Mouse (Mus musculus) neural tube, embryonic 15.5 days (tissue): ENCODE measurements around the gene Nynrin. TPM values are rescaled to one million over a fixed set of nuclear protein-coding genes. Genes with fewer than 3 reads are reported as not detected.

Experiments
- ATAC-seq: fragments of 200-750 bp; cut with Nextera tagmentation; 2 replicates; pipeline ENCODE4 v1.8.0; 2017; ENCODE audit warnings: mild to moderate bottlenecking, moderate TSS enrichment, moderate library complexity; ENCODE audit not compliant: low FRiP score
- H3K27ac ChIP-seq: fragments of 300-500 bp; sonication (generic); replicated peaks from 2 replicates; pipeline ENCODE4 v1.5.1; 2015; ENCODE audit warnings: mild to moderate bottlenecking, inconsistent platforms
- H3K27me3 ChIP-seq: fragments of 300-500 bp; sonication (generic); replicated peaks from 2 replicates; pipeline ENCODE4 v1.6.1; 2015; ENCODE audit warnings: inconsistent platforms
- H3K36me3 ChIP-seq: fragments of 300-500 bp; sonication (generic); 2 replicates; pipeline ENCODE4 v1.6.1; 2015; ENCODE audit warnings: inconsistent platforms
- H3K4me1 ChIP-seq: fragments of 300-500 bp; sonication (generic); 2 replicates; pipeline ENCODE4 v1.6.1; 2015; ENCODE audit warnings: inconsistent platforms
- H3K4me2 ChIP-seq: fragments of 300-500 bp; sonication (generic); 2 replicates; pipeline ENCODE4 v1.6.1; 2015; ENCODE audit warnings: inconsistent platforms, mild to moderate bottlenecking, moderate library complexity
- H3K4me3 ChIP-seq: fragments of 300-500 bp; sonication (generic); replicated peaks from 2 replicates; pipeline ENCODE4 v1.5.1; 2015; ENCODE audit warnings: mild to moderate bottlenecking, inconsistent platforms
- H3K9ac ChIP-seq: fragments of 300-500 bp; sonication (generic); replicated peaks from 2 replicates; pipeline ENCODE4 v1.6.1; 2015; ENCODE audit warnings: mild to moderate bottlenecking, inconsistent platforms
- H3K9me3 ChIP-seq: fragments of 300-500 bp; sonication (generic); replicated peaks from 2 replicates; pipeline ENCODE4 v1.6.1; 2016; ENCODE audit warnings: inconsistent platforms
- WGBS: fragments of 180-500 bp; shearing (Covaris S2); methylation state at CpG from one replicate; pipeline ENCODE4 v1.1.7; 2015; ENCODE audit warnings: mixed read lengths; 5-methylcytosine and 5-hydroxymethylcytosine counted together
- polyA plus RNA-seq: library from polyadenylated mRNA; unstranded; fragments of >200 nt; fragmentation: Nextera tagmentation; extraction: Ambion mirVana; gene quantifications from 2 replicates; pipeline ENCODE4 v1.2.1, GENCODE M21; 2015

The Nynrin gene
- polyA plus RNA-seq, 1 experiment from 2014 or later = 9.5 TPM

- peak overlapping the region; percentile 60 for H3K9ac ChIP-seq
These were observed 27.7 kb upstream of the Nynrin start for GRCm38 (mm10) chr14:55826142-55826541.

GRCm38 (mm10) chr14:55826551-55827340 is 27.1 kb upstream of the Nynrin start:
- Histone ChIP-seq H3K27me3 (peaks cover 18% of the 10 kb centered on the region), H3K9ac (peak overlapping the region; percentile 60), H3K4me1 (peaks cover 49% of the 10 kb centered on the region), H3K4me2 (peak overlapping the region; percentile 96), H3K9me3 (no peaks in the 10 kb centered on the region), H3K27ac (no peak overlapping the region; the same call in 1 of the 2 replicates), H3K4me3 (peak overlapping the region; percentile 60), H3K36me3 (no peaks in the 10 kb centered on the region)
- 10% methylated on average over 41 of the region's 41 CpGs for WGBS
- ATAC-seq = no peak

More at GRCm38 (mm10) chr14:55826142-55826541, 27.7 kb upstream of the Nynrin start:
- Histone ChIP-seq H3K36me3 (no peaks in the 10 kb centered on the region), H3K27ac (no peak overlapping the region), H3K4me2 (peak overlapping the region; percentile 96), H3K4me3 (peak overlapping the region; percentile 60), H3K27me3 (peaks cover 18% of the 10 kb centered on the region), H3K9me3 (no peaks in the 10 kb centered on the region), H3K4me1 (peaks cover 49% of the 10 kb centered on the region)
- ATAC-seq = no peak
- WGBS = 5% methylated on average over 15 of the region's 15 CpGs

- Histone ChIP-seq H3K4me2 (no peak overlapping the region), H3K27me3 (peaks cover 18% of the 10 kb centered on the region), H3K27ac (no peak overlapping the region), H3K36me3 (no peaks in the 10 kb centered on the region), H3K9me3 (no peaks in the 10 kb centered on the region), H3K4me1 (peaks cover 37% of the 10 kb centered on the region), H3K4me3 (no peak overlapping the region), H3K9ac (no peak overlapping the region)
- no peak for ATAC-seq
- WGBS = 66% methylated on average over 2 of the region's 3 CpGs
These were observed 25.0 kb upstream of the Nynrin start for GRCm38 (mm10) chr14:55828716-55829263.

GRCm38 (mm10) chr14:55829854-55830253 is 24.0 kb upstream of the Nynrin start:
- no peaks in the 10 kb centered on the region for H3K36me3 ChIP-seq
- no peak overlapping the region for H3K4me3 ChIP-seq
- no peak overlapping the region for H3K4me2 ChIP-seq
- H3K27ac ChIP-seq = no peak overlapping the region
- H3K9me3 ChIP-seq = no peaks in the 10 kb centered on the region
- H3K27me3 ChIP-seq = peaks cover 16% of the 10 kb centered on the region
- H3K4me1 ChIP-seq = peaks cover 28% of the 10 kb centered on the region
- H3K9ac ChIP-seq = no peak overlapping the region
- no peak for ATAC-seq
- 92% methylated on average over 16 of the region's 16 CpGs for WGBS

GRCm38 (mm10) chr14:55830331-55830730 is 23.5 kb upstream of the Nynrin start:
- Histone ChIP-seq H3K9me3 (no peaks in the 10 kb centered on the region), H3K27me3 (peaks cover 15% of the 10 kb centered on the region), H3K4me3 (no peak overlapping the region), H3K4me2 (no peak overlapping the region), H3K36me3 (no peaks in the 10 kb centered on the region), H3K27ac (no peak overlapping the region), H3K9ac (no peak overlapping the region), H3K4me1 (peaks cover 23% of the 10 kb centered on the region)
- no peak for ATAC-seq
- 84% methylated on average over 4 of the region's 4 CpGs for WGBS

GRCm38 (mm10) chr14:55833126-55833525 is 20.7 kb upstream of the Nynrin start:
- Histone ChIP-seq H3K36me3 (no peaks in the 10 kb centered on the region), H3K27ac (no peak overlapping the region), H3K4me3 (no peak overlapping the region), H3K9me3 (no peaks in the 10 kb centered on the region), H3K27me3 (no peaks in the 10 kb centered on the region; the same call in 1 of the 2 replicates), H3K9ac (no peak overlapping the region), H3K4me1 (0 out of 2 replicates have a peak, but pooled peaks cover 10% of the 10 kb centered on the region), H3K4me2 (no peak overlapping the region)
- no peak for ATAC-seq
- 87% methylated on average over 4 of the region's 4 CpGs for WGBS

GRCm38 (mm10) chr14:55834808-55835533 is 18.8 kb upstream of the Nynrin start:
- ATAC-seq = no peak
- Histone ChIP-seq H3K9ac (no peak overlapping the region), H3K4me1 (0 out of 2 replicates have a peak, but pooled peaks cover 4% of the 10 kb centered on the region), H3K9me3 (no peaks in the 10 kb centered on the region), H3K27ac (no peak overlapping the region), H3K36me3 (no peaks in the 10 kb centered on the region), H3K27me3 (no peaks in the 10 kb centered on the region; the same call in 1 of the 2 replicates), H3K4me2 (no peak overlapping the region), H3K4me3 (no peak overlapping the region)
- WGBS = 74% methylated on average over 5 of the region's 5 CpGs

- H3K9me3 ChIP-seq = no peaks in the 10 kb centered on the region
- no peak for ATAC-seq
- WGBS = 91% methylated on average over 5 of the region's 5 CpGs
- no peak overlapping the region for H3K27ac ChIP-seq
- no peak overlapping the region for H3K4me3 ChIP-seq
- H3K27me3 ChIP-seq = no peaks in the 10 kb centered on the region
- H3K4me1 ChIP-seq = 0 out of 2 replicates have a peak, but pooled peaks cover 4% of the 10 kb centered on the region
- no peak overlapping the region for H3K9ac ChIP-seq
- H3K36me3 ChIP-seq = no peaks in the 10 kb centered on the region
- no peak overlapping the region for H3K4me2 ChIP-seq
These were observed 15.5 kb upstream of the Nynrin start for GRCm38 (mm10) chr14:55838312-55838711.

GRCm38 (mm10) chr14:55838740-55839139 is 15.1 kb upstream of the Nynrin start:
- no peaks in the 10 kb centered on the region for H3K36me3 ChIP-seq
- 88% methylated on average over 4 of the region's 4 CpGs for WGBS
- no peak for ATAC-seq

GRCm38 (mm10) chr14:55840853-55841366 is 12.9 kb upstream of the Nynrin start:
- Histone ChIP-seq H3K4me1 (no peaks in the 10 kb centered on the region), H3K4me2 (no peak overlapping the region), H3K36me3 (no peaks in the 10 kb centered on the region), H3K4me3 (no peak overlapping the region), H3K9ac (no peak overlapping the region), H3K9me3 (no peaks in the 10 kb centered on the region), H3K27me3 (no peaks in the 10 kb centered on the region), H3K27ac (no peak overlapping the region)
- WGBS = 60% methylated on average over 4 of the region's 4 CpGs
- no peak for ATAC-seq

More at GRCm38 (mm10) chr14:55838740-55839139, 15.1 kb upstream of the Nynrin start:
- no peaks in the 10 kb centered on the region for H3K27me3 ChIP-seq
- no peak overlapping the region for H3K27ac ChIP-seq
- no peaks in the 10 kb centered on the region for H3K9me3 ChIP-seq
- 0 out of 2 replicates have a peak, but pooled peaks cover 4% of the 10 kb centered on the region for H3K4me1 ChIP-seq
- H3K9ac ChIP-seq = no peak overlapping the region
- H3K4me2 ChIP-seq = no peak overlapping the region
- no peak overlapping the region for H3K4me3 ChIP-seq

- 86% methylated on average over 4 of the region's 4 CpGs for WGBS
- ATAC-seq = no peak
- Histone ChIP-seq H3K27ac (no peak overlapping the region), H3K27me3 (no peaks in the 10 kb centered on the region), H3K4me1 (no peaks in the 10 kb centered on the region), H3K4me2 (no peak overlapping the region), H3K9ac (no peak overlapping the region), H3K4me3 (no peak overlapping the region), H3K36me3 (no peaks in the 10 kb centered on the region), H3K9me3 (no peaks in the 10 kb centered on the region)
These were observed 11.0 kb upstream of the Nynrin start for GRCm38 (mm10) chr14:55842794-55843193.
